Mouse (Mus musculus) embryonic stem cell, embryonic (primary cell): Measurements from ENCODE around the gene Pla2g3.

Source experiments
- CTCF ChIA-PET, 4 experiments: fragments of 300-600 bp in 2 of 4; fragments of 350-600 bp in 2 of 4; sonication (Branson Sonifier 250); formaldehyde crosslinking; loops; one replicate each; lab custom pipeline; 2022; ENCODE audit warnings: inconsistent platforms in 2 of 4; lab: Charles Lee
- POLR2A ChIA-PET, 4 experiments: fragments of 300-600 bp in 2 of 4; fragments of 350-600 bp in 2 of 4; sonication (Branson Sonifier 250); formaldehyde crosslinking; loops; one replicate each; lab custom pipeline; 2022; ENCODE audit warnings: antibody characterized with exemption in 4 of 4, inconsistent platforms in 1 of 4; lab: Charles Lee

Gene Pla2g3

GRCm38 (mm10) chr11:3521339-3522224 lies 33.5 kb downstream of the Pla2g3 start:
- ChIA-PET POLR2A (interaction anchor here in 3 of 4 experiments (0.6 to 1.3 kb wide), 7 partner anchors 14 to 184 kb away, joined by 3 to 4 read pairs (median 3); partner anchors contain the start of gene Morc2a (in 1 of the 3)), CTCF (interaction anchor here (0.6 to 0.9 kb wide), 5 partner anchors 11 to 167 kb away, joined by 3 to 7 read pairs (median 4); no protein-coding TSS in a partner anchor)

- ChIA-PET POLR2A (interaction anchor here in 2 of 4 experiments (0.6 to 2.1 kb wide), 9 partner anchors 8 to 178 kb away, joined by 3 to 7 read pairs (median 4); partner anchors contain the start of genes Morc2a (in 1 of the 2) and Selenom (in 1 of the 2)), CTCF (interaction anchor here in 2 of 4 experiments (0.5 to 1.5 kb wide), 6 partner anchors 8 to 70 kb away, joined by 3 to 5 read pairs (median 4); partner anchors contain the start of gene Selenom (in 2 of the 2))
Observed at GRCm38 (mm10) chr11:3522285-3523000, 34.4 kb downstream of the Pla2g3 start.

- POLR2A ChIA-PET = interaction anchor here in 2 of 4 experiments (0.5 to 2.1 kb wide), 10 partner anchors 10 to 125 kb away, joined by 3 to 7 read pairs (median 4); partner anchors contain the start of genes Morc2a (in 2 of the 2) and Selenom (in 2 of the 2)
- CTCF ChIA-PET = interaction anchor here in 3 of 4 experiments (0.6 to 1.6 kb wide), 7 partner anchors 8 to 49 kb away, joined by 3 to 4 read pairs (median 3); partner anchors contain the start of gene Selenom (in 2 of the 3)
Observed at GRCm38 (mm10) chr11:3523840-3524582, 35.9 kb downstream of the Pla2g3 start.

GRCm38 (mm10) chr11:3525560-3525959 lies 37.5 kb downstream of the Pla2g3 start:
- CTCF ChIA-PET = interaction anchor here in 3 of 4 experiments (1.1 to 2.0 kb wide), 4 partner anchors 10 to 67 kb away, joined by 3 to 6 read pairs (median 5); no protein-coding TSS in a partner anchor
- POLR2A ChIA-PET = interaction anchor here in 3 of 4 experiments (0.8 to 3.4 kb wide), 9 partner anchors 8 to 123 kb away, joined by 3 to 27 read pairs (median 5); partner anchors contain the start of genes Selenom (in 2 of the 3) and Morc2a (in 1 of the 3)

- ChIA-PET CTCF (interaction anchor here in 3 of 4 experiments (1.1 to 2.0 kb wide), 5 partner anchors 9 to 66 kb away, joined by 3 to 6 read pairs (median 5); no protein-coding TSS in a partner anchor), POLR2A (interaction anchor here in 3 of 4 experiments (0.5 to 3.6 kb wide), 14 partner anchors 9 to 342 kb away, joined by 3 to 27 read pairs (median 4); partner anchors contain the start of genes Morc2a (in 2 of the 3) and Selenom (in 1 of the 3))
Observed at GRCm38 (mm10) chr11:3526207-3526606, 38.1 kb downstream of the Pla2g3 start.

- POLR2A ChIA-PET = interaction anchor here in 3 of 4 experiments (0.6 to 3.6 kb wide), 16 partner anchors 8 to 341 kb away, joined by 3 to 27 read pairs (median 6); partner anchors contain the start of genes Morc2a (in 2 of the 3), Selenom (in 2 of the 3), Drg1 (in 1 of the 3) and Smtn (in 1 of the 3)
- CTCF ChIA-PET = interaction anchor here (0.5 to 2.0 kb wide), 9 partner anchors 8 to 395 kb away, joined by 3 to 6 read pairs (median 4); partner anchors contain the start of gene Selenom (in 1 of the 4)
Observed at GRCm38 (mm10) chr11:3526979-3527738, 39.1 kb downstream of the Pla2g3 start.

- POLR2A ChIA-PET = interaction anchor here in 3 of 4 experiments (0.9 to 3.6 kb wide), 12 partner anchors 8 to 211 kb away, joined by 3 to 27 read pairs (median 6); partner anchors contain the start of genes Morc2a (in 2 of the 3), Selenom (in 2 of the 3) and Smtn (in 1 of the 3)
Observed at GRCm38 (mm10) chr11:3527766-3528165, 39.7 kb downstream of the Pla2g3 start.

GRCm38 (mm10) chr11:3528208-3528607 lies 40.1 kb downstream of the Pla2g3 start:
- CTCF ChIA-PET = interaction anchor here in 2 of 4 experiments (0.6 to 1.3 kb wide), 3 partner anchors 11 to 14 kb away, joined by 3 to 4 read pairs (median 3); partner anchors contain the start of gene Selenom (in 2 of the 2)

More at GRCm38 (mm10) chr11:3527766-3528165, 39.7 kb downstream of the Pla2g3 start:
- CTCF ChIA-PET = interaction anchor here in 3 of 4 experiments (0.8 to 2.0 kb wide), 5 partner anchors 7 to 394 kb away, joined by 3 to 6 read pairs (median 3); partner anchors contain the start of gene Selenom (in 1 of the 3)

GRCm38 (mm10) chr11:3529476-3530252 lies 41.6 kb downstream of the Pla2g3 start:
- ChIA-PET POLR2A (interaction anchor here in 1 of 4 experiments (1.5 to 3.6 kb wide), 2 partner anchors 13 to 119 kb away, joined by 4 to 14 read pairs; partner anchors contain the start of gene Morc2a), CTCF (interaction anchor here in 1 of 4 experiments (0.5 kb wide), 1 partner anchor 74 kb away, joined by 4 read pairs; no protein-coding TSS in a partner anchor)

More at GRCm38 (mm10) chr11:3528208-3528607, 40.1 kb downstream of the Pla2g3 start:
- POLR2A ChIA-PET = interaction anchor here in 3 of 4 experiments (1.2 to 3.6 kb wide), 8 partner anchors 9 to 121 kb away, joined by 3 to 27 read pairs (median 8); partner anchors contain the start of genes Morc2a (in 1 of the 3), Selenom (in 1 of the 3) and Smtn (in 1 of the 3)

- ChIA-PET CTCF (interaction anchor here in 3 of 4 experiments (0.6 to 1.5 kb wide), 8 partner anchors 16 to 549 kb away, joined by 3 to 10 read pairs (median 4); partner anchors contain the start of gene Selenom (in 2 of the 3)), POLR2A (interaction anchor here in 2 of 4 experiments (1.1 to 1.2 kb wide), 3 partner anchors 38 to 193 kb away, joined by 3 to 4 read pairs (median 3); no protein-coding TSS in a partner anchor)
Observed at GRCm38 (mm10) chr11:3530731-3531130, 42.6 kb downstream of the Pla2g3 start.

- ChIA-PET POLR2A (interaction anchor here in 3 of 4 experiments (0.6 to 1.7 kb wide), 12 partner anchors 10 to 220 kb away, joined by 3 to 4 read pairs (median 3); partner anchors contain the start of gene Rnf185 (in 1 of the 3)), CTCF (interaction anchor here in 3 of 4 experiments (0.6 to 1.5 kb wide), 13 partner anchors 8 to 548 kb away, joined by 3 to 10 read pairs (median 4); partner anchors contain the start of gene Selenom (in 3 of the 3))
Observed at GRCm38 (mm10) chr11:3531634-3532033, 43.5 kb downstream of the Pla2g3 start.

GRCm38 (mm10) chr11:3532101-3532931 lies 44.2 kb downstream of the Pla2g3 start:
- POLR2A ChIA-PET = interaction anchor here in 3 of 4 experiments (0.6 to 1.7 kb wide), 15 partner anchors 9 to 220 kb away, joined by 3 to 5 read pairs (median 3); partner anchors contain the start of gene Rnf185 (in 2 of the 3)
- CTCF ChIA-PET = interaction anchor here in 3 of 4 experiments (0.6 to 1.6 kb wide), 11 partner anchors 8 to 254 kb away, joined by 3 to 10 read pairs (median 3); partner anchors contain the start of gene Selenom (in 2 of the 3)

GRCm38 (mm10) chr11:3533406-3533932 lies 45.4 kb downstream of the Pla2g3 start:
- CTCF ChIA-PET = interaction anchor here (0.5 to 1.6 kb wide), 8 partner anchors 12 to 293 kb away, joined by 3 to 8 read pairs (median 4); no protein-coding TSS in a partner anchor

More at GRCm38 (mm10) chr11:3533406-3533932, 45.4 kb downstream of the Pla2g3 start:
- POLR2A ChIA-PET = interaction anchor here in 3 of 4 experiments (1.1 to 7.0 kb wide), 7 partner anchors 14 to 115 kb away, joined by 3 to 80 read pairs (median 4); partner anchors contain the start of gene Rnf185 (in 1 of the 3)
